ENCODE assay signal across 18 mouse cellular contexts in genomic region chr6:104470706-104471105, GRCm38 (mm10).
DNase-seq lines count a peak whose midpoint lies in the region; ATAC-seq lines count a peak whose summit lies in the region.
"Had no signal": no experiment of that assay in that cellular context is flagged by ENCODE, and none has a peak within 500 bp of the region (broad histone marks: within the 10 kb centered on the region; RNA-seq: fewer than 3 reads in every experiment).

No protein-coding gene starts in this region.

- DNase-seq in frontal cortex, postnatal 10 days (ENCODE audit: low spot score in 2 of 2) = no peak
- peak; percentile 20 for DNase-seq in brain, adult 2 months (ENCODE audit: low read depth, low spot score)
- no peak for DNase-seq in right cerebral cortex, postnatal 4 days
- DNase-seq: adrenal gland, adult 2 months; adrenal gland, adult 8-10 months; adrenal gland, postnatal 10 days; adrenal gland, postnatal 14 days; adrenal gland, postnatal 25 days; adrenal gland, postnatal 36 days; B cell, adult 2 months; cerebellum, adult 11 months; cerebellum, adult 11-12 months; cerebellum, adult 18-20 months; cerebellum, adult 2 months had no signal

- ATAC-seq in frontal cortex, adult (ENCODE audit: low TSS enrichment) = peak; percentile 95
- ATAC-seq: activated CD4-positive, CD25-positive, alpha-beta regulatory T cell, adult 4 months; CD4-positive, CD25-positive, alpha-beta regulatory T cell, adult 4 months; Patski had no signal
